Comparison of ENCODE assay signal across 11 mouse cellular contexts in the genomic region with DNA sequence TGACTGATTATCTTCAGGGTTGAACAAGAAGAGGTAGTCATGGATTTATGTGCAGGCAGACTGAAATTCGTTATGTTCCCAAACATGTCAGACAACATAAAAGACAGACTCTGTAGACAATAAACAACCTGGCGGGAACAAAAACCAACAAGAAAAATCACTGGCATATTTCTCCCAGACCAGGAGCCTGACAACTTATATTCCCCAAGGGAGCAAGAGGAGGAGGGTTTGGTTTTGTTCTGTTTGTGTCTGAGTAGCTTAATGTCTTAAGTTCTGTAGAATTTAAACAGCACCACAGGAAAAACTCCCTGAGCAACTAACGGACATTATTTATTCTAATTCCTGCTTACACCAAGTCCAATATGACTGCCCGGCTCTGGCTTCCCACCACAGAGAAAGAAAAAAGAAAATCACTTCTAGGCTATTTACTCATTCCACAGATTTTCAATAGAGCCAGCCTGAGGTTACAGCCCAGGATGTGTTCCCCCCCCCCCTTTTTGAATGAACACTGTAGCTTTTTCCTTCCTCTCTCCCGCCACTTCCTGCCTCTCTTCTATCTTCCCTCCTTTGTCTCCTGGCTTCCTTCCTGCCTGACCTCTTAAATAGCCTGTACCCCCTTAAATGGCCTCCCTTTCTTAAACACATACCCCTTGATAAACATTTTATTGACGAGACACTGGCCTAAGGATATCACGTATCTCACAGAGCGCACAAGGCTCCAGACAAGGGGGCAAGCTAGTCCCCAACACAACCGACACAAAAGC. TPM values are rescaled to one million over a fixed set of nuclear protein-coding genes. Genes with fewer than 3 reads are reported as not detected.
DNase-seq lines count a peak whose midpoint lies in the region; ATAC-seq and TF ChIP-seq lines count a peak whose summit lies in the region.
"Had no signal": no experiment of that assay in that cellular context is flagged by ENCODE, and none has a peak within 500 bp of the region (broad histone marks: within the 10 kb centered on the region; RNA-seq: fewer than 3 reads in every experiment).

No protein-coding gene starts in this region.

- peaks cover 40% of the 10 kb centered on the region for H3K4me1 ChIP-seq in intestine, embryonic 14.5 days (replicated peaks; ENCODE audit: control insufficient read depth, insufficient read depth, low read length)
- H3K4me1 ChIP-seq in intestine, postnatal 0 days (replicated peaks; ENCODE audit: control insufficient read depth, insufficient read depth, low read length), result no peaks in the 10 kb centered on the region
- H3K4me1 ChIP-seq in embryonic facial prominence, embryonic 14.5 days (ENCODE audit: control insufficient read depth, insufficient read depth, low read length), result peaks cover 54% of the 10 kb centered on the region
- H3K4me1 ChIP-seq in hindbrain, embryonic 15.5 days (replicated peaks), result peaks cover 45% of the 10 kb centered on the region
- peaks cover 20% of the 10 kb centered on the region for H3K4me1 ChIP-seq in midbrain, postnatal 0 days (ENCODE audit: insufficient read depth, low read length)

- no peaks in the 10 kb centered on the region for H3K36me3 ChIP-seq in intestine, embryonic 14.5 days (ENCODE audit: control insufficient read depth, insufficient read depth, low read length)
- H3K36me3 ChIP-seq in intestine, postnatal 0 days (ENCODE audit: control insufficient read depth, insufficient read depth), result no peaks in the 10 kb centered on the region
- H3K36me3 ChIP-seq in embryonic facial prominence, embryonic 14.5 days (ENCODE audit: control insufficient read depth, insufficient read depth, low read length), result peaks cover 4% of the 10 kb centered on the region; the same call in 1 of the 2 replicates
- H3K36me3 ChIP-seq in hindbrain, embryonic 15.5 days, result no peaks in the 10 kb centered on the region
- H3K36me3 ChIP-seq in midbrain, postnatal 0 days (ENCODE audit: insufficient read depth, low read length), result no peaks in the 10 kb centered on the region

- peak overlapping the region; percentile 91 for H3K27ac ChIP-seq in intestine, embryonic 14.5 days (ENCODE audit: low read depth)
- no peak overlapping the region for H3K27ac ChIP-seq in intestine, postnatal 0 days (ENCODE audit: low read depth, low read length)
- peak overlapping the region; percentile 96 for H3K27ac ChIP-seq in embryonic facial prominence, embryonic 14.5 days (replicated peaks; ENCODE audit: low read depth, low read length)
- H3K27ac ChIP-seq in hindbrain, embryonic 15.5 days (replicated peaks), result peak overlapping the region; percentile 74
- H3K27ac ChIP-seq in midbrain, postnatal 0 days (ENCODE audit: low read depth, low read length), result peak overlapping the region; percentile 59

- no peaks in the 10 kb centered on the region for H3K27me3 ChIP-seq in intestine, embryonic 14.5 days (replicated peaks; ENCODE audit: control insufficient read depth, insufficient read depth, low read length)
- H3K27me3 ChIP-seq in intestine, postnatal 0 days (replicated peaks; ENCODE audit: control insufficient read depth, insufficient read depth, low read length), result no peaks in the 10 kb centered on the region
- H3K27me3 ChIP-seq in embryonic facial prominence, embryonic 14.5 days (replicated peaks; ENCODE audit: control insufficient read depth, insufficient read depth, low read length), result no peaks in the 10 kb centered on the region
- H3K27me3 ChIP-seq in hindbrain, embryonic 15.5 days, result no peaks in the 10 kb centered on the region
- no peaks in the 10 kb centered on the region for H3K27me3 ChIP-seq in midbrain, postnatal 0 days (ENCODE audit: insufficient read depth, low read length)

- H3K4me2 ChIP-seq in intestine, embryonic 14.5 days (ENCODE audit: low read length), result no peak overlapping the region
- H3K4me2 ChIP-seq in intestine, postnatal 0 days (replicated peaks; ENCODE audit: low read depth), result no peak overlapping the region
- H3K4me2 ChIP-seq in embryonic facial prominence, embryonic 14.5 days (ENCODE audit: low read depth, low read length), result no peak overlapping the region
- H3K4me2 ChIP-seq in hindbrain, embryonic 15.5 days, result no peak overlapping the region
- H3K4me2 ChIP-seq in midbrain, postnatal 0 days (ENCODE audit: low read depth, low read length, poor library complexity, severe bottlenecking), result no peak overlapping the region

- no peak for TF ChIP-seq CTCF in intestine, postnatal 0 days (IDR thresholded peaks at IDR 0.05; ENCODE audit: low read depth)
- TF ChIP-seq CTCF in midbrain, postnatal 0 days (IDR thresholded peaks at IDR 0.05), result no peak

- no peak overlapping the region for H3K9ac ChIP-seq in intestine, embryonic 14.5 days (ENCODE audit: low read length)
- no peak overlapping the region for H3K9ac ChIP-seq in intestine, postnatal 0 days (ENCODE audit: low read depth, low read length)
- H3K9ac ChIP-seq in embryonic facial prominence, embryonic 14.5 days (ENCODE audit: low read depth, low read length), result peak overlapping the region; percentile 42
- H3K9ac ChIP-seq in hindbrain, embryonic 15.5 days, result no peak overlapping the region
- no peak overlapping the region for H3K9ac ChIP-seq in midbrain, postnatal 0 days (replicated peaks; ENCODE audit: low read length, poor library complexity, severe bottlenecking)

- no peak for ATAC-seq in intestine, embryonic 14.5 days (replicated peaks; ENCODE audit: low FRiP score, low TSS enrichment, low read depth)
- ATAC-seq in intestine, postnatal 0 days, result no peak
- no peak for ATAC-seq in embryonic facial prominence, embryonic 14.5 days (ENCODE audit: low read depth)
- ATAC-seq in hindbrain, embryonic 15.5 days (ENCODE audit: low FRiP score, low read depth), result no peak
- ATAC-seq in midbrain, postnatal 0 days (ENCODE audit: low FRiP score), result no peak
- ATAC-seq in inflammation-experienced regulatory T-cells, adult 6 months, result no peak

- H3K9me3 ChIP-seq in intestine, embryonic 14.5 days (ENCODE audit: control insufficient read depth, low read length), result no peaks in the 10 kb centered on the region
- H3K9me3 ChIP-seq in intestine, postnatal 0 days (ENCODE audit: control insufficient read depth), result no peaks in the 10 kb centered on the region
- no peaks in the 10 kb centered on the region for H3K9me3 ChIP-seq in embryonic facial prominence, embryonic 14.5 days (ENCODE audit: control insufficient read depth, low read length)
- H3K9me3 ChIP-seq in hindbrain, embryonic 15.5 days, result no peaks in the 10 kb centered on the region
- no peaks in the 10 kb centered on the region for H3K9me3 ChIP-seq in midbrain, postnatal 0 days (ENCODE audit: low read length)

- H3K4me3 ChIP-seq in intestine, embryonic 14.5 days (ENCODE audit: low read depth, low read length), result no peak overlapping the region
- no peak overlapping the region for H3K4me3 ChIP-seq in intestine, postnatal 0 days (ENCODE audit: low read depth, low read length)
- H3K4me3 ChIP-seq in embryonic facial prominence, embryonic 14.5 days (ENCODE audit: low read depth, low read length), result no peak overlapping the region
- H3K4me3 ChIP-seq in hindbrain, embryonic 15.5 days, result no peak overlapping the region
- H3K4me3 ChIP-seq in midbrain, postnatal 0 days (ENCODE audit: low read depth, low read length), result no peak overlapping the region

- WGBS in intestine, embryonic 14.5 days, result 34% methylated on average over 9 of the region's 9 CpGs
- 55% methylated on average over 9 of the region's 9 CpGs for WGBS in intestine, postnatal 0 days
- 28% methylated on average over 9 of the region's 9 CpGs for WGBS in embryonic facial prominence, embryonic 14.5 days
- 52% methylated on average over 9 of the region's 9 CpGs for WGBS in hindbrain, embryonic 15.5 days
- 58% methylated on average over 9 of the region's 9 CpGs for WGBS in midbrain, postnatal 0 days

- DNase-seq in intestine, embryonic 14.5 days (ENCODE audit: low spot score), result no peak
- peak; percentile 72 for DNase-seq in embryonic facial prominence, embryonic 14.5 days (ENCODE audit: low spot score)
- no peak for DNase-seq in midbrain, postnatal 0 days (ENCODE audit: low spot score)
- DNase-seq in adrenal gland, postnatal 25 days, result no peak
- no peak for DNase-seq in B cell, adult 2 months
- DNase-seq: adrenal gland, postnatal 14 days; cerebellum, postnatal 36 days had no signal

RNA-seq across cellular contexts. Expression of gene Cpa1, which starts 13.6 kb away (rescaled TPM):
- 2.6 and 167 TPM in 2 replicates for polyA plus RNA-seq in intestine, embryonic 14.5 days (2014; fragmentation: Nextera tagmentation; extraction: Ambion mirVana)
- polyA plus RNA-seq in intestine, postnatal 0 days (2015; fragmentation: Nextera tagmentation; extraction: Ambion mirVana), result 3.5 and 4.1 TPM in 2 replicates
- polyA plus RNA-seq in embryonic facial prominence, embryonic 14.5 days (2014; fragmentation: Nextera tagmentation; extraction: Ambion mirVana), result 1.3 and 1.7 TPM in 2 replicates
- polyA plus RNA-seq in hindbrain, embryonic 15.5 days (2015; fragmentation: Nextera tagmentation; extraction: Ambion mirVana), result 0.73 and 1.0 TPM in 2 replicates
- total RNA-seq in midbrain, postnatal 0 days (2014; rRNA removed), result 0.60 and 0.94 TPM in 2 replicates
- 0.44 and 0.51 TPM in 2 replicates for polyA plus RNA-seq in midbrain, postnatal 0 days (2015; fragmentation: Nextera tagmentation; extraction: Ambion mirVana)
- not detected for polyA plus RNA-seq in inflammation-experienced regulatory T-cells, adult 6 months (2017; shearing (Covaris generic))
- not detected in 2 replicates for total RNA-seq in adrenal gland, postnatal 25 days (2021)
- total RNA-seq: gastrocnemius, adult 8-10 months had no signal

RNA-seq across cellular contexts. Expression of gene Cep41, which starts 40.9 kb away (rescaled TPM):
- polyA plus RNA-seq in intestine, embryonic 14.5 days (2014; fragmentation: Nextera tagmentation; extraction: Ambion mirVana), result 10.0 and 10.3 TPM in 2 replicates
- 3.7 and 4.4 TPM in 2 replicates for polyA plus RNA-seq in intestine, postnatal 0 days (2015; fragmentation: Nextera tagmentation; extraction: Ambion mirVana)
- polyA plus RNA-seq in embryonic facial prominence, embryonic 14.5 days (2014; fragmentation: Nextera tagmentation; extraction: Ambion mirVana), result 38.6 and 44.3 TPM in 2 replicates
- 11.7 and 12.7 TPM in 2 replicates for polyA plus RNA-seq in hindbrain, embryonic 15.5 days (2015; fragmentation: Nextera tagmentation; extraction: Ambion mirVana)
- 8.1 and 15.7 TPM in 2 replicates for total RNA-seq in midbrain, postnatal 0 days (2014; rRNA removed)
- polyA plus RNA-seq in midbrain, postnatal 0 days (2015; fragmentation: Nextera tagmentation; extraction: Ambion mirVana), result 8.3 and 9.5 TPM in 2 replicates
- 10 to 100 TPM in 2 of 3 experiments, 1 to 10 TPM in 1; 7.9 to 12.0 (median 11.4) TPM for polyA plus RNA-seq in inflammation-experienced regulatory T-cells, adult 6 months (2017; shearing (Covaris generic))
- 5.7 and 9.9 TPM in 2 replicates for total RNA-seq in adrenal gland, postnatal 25 days (2021)

RNA-seq across cellular contexts. Expression of gene Cpa5, which starts 41.8 kb away (rescaled TPM):
- 0.19 and 0.23 TPM in 2 replicates for polyA plus RNA-seq in intestine, embryonic 14.5 days (2014; fragmentation: Nextera tagmentation; extraction: Ambion mirVana)
- not detected in 2 replicates for polyA plus RNA-seq in intestine, postnatal 0 days (2015; fragmentation: Nextera tagmentation; extraction: Ambion mirVana)
- 0.92 and 1.3 TPM in 2 replicates for polyA plus RNA-seq in embryonic facial prominence, embryonic 14.5 days (2014; fragmentation: Nextera tagmentation; extraction: Ambion mirVana)
- polyA plus RNA-seq in hindbrain, embryonic 15.5 days (2015; fragmentation: Nextera tagmentation; extraction: Ambion mirVana), result not detected in 2 replicates
- total RNA-seq in midbrain, postnatal 0 days (2014; rRNA removed), result not detected in 2 replicates
- 0.13 TPM in 1 of 2 replicates, not detected in the other for polyA plus RNA-seq in midbrain, postnatal 0 days (2015; fragmentation: Nextera tagmentation; extraction: Ambion mirVana)
- not detected for polyA plus RNA-seq in inflammation-experienced regulatory T-cells, adult 6 months (2017; shearing (Covaris generic))
- total RNA-seq in adrenal gland, postnatal 25 days (2021), result not detected in 2 replicates
- total RNA-seq: adrenal gland, postnatal 14 days; gastrocnemius, adult 8-10 months had no signal
